Mouse (Mus musculus) liver, embryonic 14.5 days (tissue): ENCODE results near the gene Cldn9.

ENCODE experiments used
- CTCF ChIP-seq: IDR thresholded peaks from 2 replicates; pipeline ENCODE4 v1.5.1; 2016; ENCODE audit warnings: antibody characterized with exemption, low read depth, control low read depth
- EP300 ChIP-seq: IDR thresholded peaks from 2 replicates; pipeline ENCODE4 v1.6.1; 2016; ENCODE audit warnings: antibody characterized with exemption, low read depth

DNA sequence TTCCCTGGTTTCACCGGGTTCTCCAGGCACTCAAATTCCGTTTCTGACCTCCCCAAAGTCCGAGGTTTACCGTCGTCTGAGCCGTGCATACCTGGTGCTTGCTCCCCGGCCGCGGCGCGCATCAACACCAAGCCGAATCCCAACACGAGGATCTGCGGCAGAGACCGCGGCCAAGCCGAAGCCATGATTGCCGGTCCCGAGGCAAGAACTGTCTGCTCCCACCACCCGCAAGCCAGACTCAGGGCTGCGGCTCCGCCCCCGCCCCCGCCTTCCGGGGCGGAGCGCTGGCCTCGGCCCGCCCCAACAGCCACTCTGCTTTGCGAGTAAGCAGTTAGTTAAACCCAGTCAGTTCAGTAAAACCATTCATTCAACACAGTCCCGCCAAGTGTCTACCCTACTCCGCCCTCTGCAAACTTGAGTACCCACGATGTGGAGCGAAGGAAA is 6.6 kb downstream of the Cldn9 start, which contains the start of gene Tnfrsf12a:
- no peak for TF ChIP-seq CTCF
- TF ChIP-seq EP300 = no peak
